Mouse (Mus musculus): ENCODE measurements at regions not wholly inside any gene's neighbourhood (a gene's known extent, or its start where the extent isn't known, plus 50 kb on each side); places are given as distances from the start of the nearest gene placed in this dataset.

- TF ChIP-seq EP300 (IDR thresholded peaks at IDR 0.05; ENCODE audit: low read depth) (no peak), CTCF (IDR thresholded peaks at IDR 0.05; ENCODE audit: low read depth) (no peak)
These were observed 294.5 kb upstream of the Adamts16 start for GRCm38 (mm10) chr13:71135940-71136632.
